Mouse (Mus musculus) embryonic fibroblast, embryonic 13.5 days (primary cell): ENCODE results near the gene Mycbpap.

ENCODE experiments used
- CTCF ChIP-seq: IDR thresholded peaks from 2 replicates; pipeline ENCODE4 v1.5.1; 2011; ENCODE audit warnings: mild to moderate bottlenecking, control low read depth, low read length, moderate library complexity, borderline replicate concordance; ENCODE audit not compliant: insufficient read depth
- POLR2A ChIP-seq: IDR thresholded peaks from 2 replicates; pipeline ENCODE4 v1.6.1; 2011; ENCODE audit warnings: low read depth, mild to moderate bottlenecking, control low read depth, low read length, moderate library complexity

DNA sequence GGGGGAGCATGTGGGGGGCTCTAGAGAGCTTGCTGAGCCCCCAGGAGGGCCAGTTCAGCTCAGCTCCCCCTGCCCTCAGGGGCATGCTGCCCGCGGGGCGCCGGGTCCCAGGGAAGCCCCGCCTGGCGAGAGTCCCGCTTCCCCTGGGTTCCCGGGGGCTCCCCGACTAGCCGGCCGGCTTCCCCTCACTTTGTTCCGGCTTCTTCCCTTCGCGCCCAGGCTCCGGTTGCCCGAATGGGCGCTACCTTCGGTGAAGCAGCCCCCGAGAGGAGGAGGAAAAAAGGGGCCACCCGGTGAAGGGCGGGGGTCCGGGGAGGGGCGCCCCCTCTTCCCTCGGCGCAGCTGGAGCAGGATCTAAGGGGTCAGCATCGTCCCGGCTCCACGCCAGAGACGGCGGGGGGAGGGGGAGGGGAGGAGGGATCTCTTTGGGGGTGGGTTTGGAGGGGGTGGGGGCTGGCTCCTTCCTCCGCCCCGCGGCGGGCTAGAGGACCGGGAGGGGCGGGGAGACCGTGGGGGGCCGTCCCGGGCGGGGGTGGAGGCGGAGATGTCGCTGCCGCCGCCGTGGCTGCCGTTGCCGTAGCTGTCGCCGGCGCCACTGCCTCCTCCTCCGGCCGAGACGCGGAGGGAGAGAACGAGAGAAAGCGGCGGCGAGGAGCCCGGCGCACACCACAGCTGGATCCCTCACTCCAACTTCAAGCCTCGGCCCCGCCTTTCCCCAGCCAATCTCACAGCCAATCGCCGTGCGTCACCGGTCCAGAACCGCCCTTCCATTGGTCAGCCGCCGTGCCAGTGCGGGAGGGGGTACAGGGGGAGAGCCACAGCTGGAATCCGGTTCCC is 47.6 kb downstream of the Mycbpap start, which contains the start of gene Cacna1g:
- TF ChIP-seq CTCF (no peak), POLR2A (peak; percentile 67)
